Comparison of ENCODE assay signal across 7 mouse cellular contexts in genomic region chr2:29060135-29060597, GRCm38 (mm10). TPM values are rescaled to one million over a fixed set of nuclear protein-coding genes. Genes with fewer than 3 reads are reported as not detected.
DNase-seq lines count a peak whose midpoint lies in the region; ATAC-seq and TF ChIP-seq lines count a peak whose summit lies in the region.

TSS of gene Ttf1 (plus strand) at chr2:29060262.

- peak; percentile 86 for TF ChIP-seq POLR2A in small intestine, adult 2 months (IDR thresholded peaks at IDR 0.05; ENCODE audit: low read depth, low read length)

- no peaks in the 10 kb centered on the region for H3K4me1 ChIP-seq in intestine, postnatal 0 days (replicated peaks; ENCODE audit: control insufficient read depth, insufficient read depth, low read length)
- peaks cover 11% of the 10 kb centered on the region for H3K4me1 ChIP-seq in midbrain, embryonic 12.5 days
- no peaks in the 10 kb centered on the region for H3K4me1 ChIP-seq in small intestine, adult 2 months (ENCODE audit: control insufficient read depth, insufficient read depth, insufficient read length, low read length)

- H3K4me3 ChIP-seq in intestine, postnatal 0 days (ENCODE audit: low read depth, low read length), result peak within 1 kb of the TSS; percentile 82
- H3K4me3 ChIP-seq in midbrain, embryonic 12.5 days, result peak within 1 kb of the TSS; percentile 94
- H3K4me3 ChIP-seq in small intestine, adult 2 months (ENCODE audit: low read depth, low read length), result peak within 1 kb of the TSS; percentile 77

- peak within 1 kb of the TSS; percentile 94 for H3K27ac ChIP-seq in intestine, postnatal 0 days (ENCODE audit: low read depth, low read length)
- peak within 1 kb of the TSS; percentile 91 for H3K27ac ChIP-seq in midbrain, embryonic 12.5 days (replicated peaks)
- peak within 1 kb of the TSS; percentile 82 for H3K27ac ChIP-seq in small intestine, adult 2 months (ENCODE audit: insufficient read depth, low read depth, low read length)

- H3K9me3 ChIP-seq in intestine, postnatal 0 days (ENCODE audit: control insufficient read depth), result no peaks in the 10 kb centered on the region
- H3K9me3 ChIP-seq in midbrain, embryonic 12.5 days, result no peaks in the 10 kb centered on the region

- ATAC-seq in intestine, postnatal 0 days, result peak; percentile 95
- ATAC-seq in midbrain, embryonic 12.5 days (ENCODE audit: low FRiP score, low read depth), result peak; percentile 95

- peak; percentile 41 for TF ChIP-seq CTCF in intestine, postnatal 0 days (IDR thresholded peaks at IDR 0.05; ENCODE audit: low read depth)
- no peak for TF ChIP-seq CTCF in small intestine, adult 2 months (IDR thresholded peaks at IDR 0.05; ENCODE audit: extremely low read depth, insufficient read length, insufficient replicate concordance, low read depth, low read length)

- H3K27me3 ChIP-seq in intestine, postnatal 0 days (replicated peaks; ENCODE audit: control insufficient read depth, insufficient read depth, low read length), result no peaks in the 10 kb centered on the region
- H3K27me3 ChIP-seq in midbrain, embryonic 12.5 days, result peaks cover 20% of the 10 kb centered on the region
- H3K27me3 ChIP-seq in small intestine, adult 2 months (ENCODE audit: control insufficient read depth, insufficient read depth, low read length), result no peaks in the 10 kb centered on the region

- H3K36me3 ChIP-seq in intestine, postnatal 0 days (ENCODE audit: control insufficient read depth, insufficient read depth), result no peaks in the 10 kb centered on the region; the same call in 1 of the 2 replicates
- no peaks in the 10 kb centered on the region for H3K36me3 ChIP-seq in midbrain, embryonic 12.5 days
- no peaks in the 10 kb centered on the region for H3K36me3 ChIP-seq in small intestine, adult 2 months (ENCODE audit: control insufficient read depth, insufficient read depth, low read length)

- peak; percentile 90 for DNase-seq in adrenal gland, adult 2 months
- peak; percentile 88 for DNase-seq in embryo, embryonic 11.5 days (ENCODE audit: low read depth, low spot score)
- DNase-seq in gastrocnemius, postnatal 36 days, result peak; percentile 84
- DNase-seq in left cerebral cortex, postnatal 4 days, result peak; percentile 92

- under 1% methylated on average over 41 of the region's 41 CpGs for WGBS in intestine, postnatal 0 days
- WGBS in midbrain, embryonic 12.5 days, result under 1% methylated on average over 41 of the region's 41 CpGs
- under 1% methylated on average over 41 of the region's 41 CpGs for WGBS in small intestine, adult 2 months

- H3K9ac ChIP-seq in intestine, postnatal 0 days (ENCODE audit: low read depth, low read length), result peak within 1 kb of the TSS; percentile 49
- peak within 1 kb of the TSS; percentile 76 for H3K9ac ChIP-seq in midbrain, embryonic 12.5 days (replicated peaks)

- peak within 1 kb of the TSS; percentile 76 for H3K4me2 ChIP-seq in intestine, postnatal 0 days (replicated peaks; ENCODE audit: low read depth)
- peak within 1 kb of the TSS; percentile 85 for H3K4me2 ChIP-seq in midbrain, embryonic 12.5 days (replicated peaks)

- intact Hi-C loops in gastrocnemius, postnatal 36 days (cut with DNase I), result no loop called here
- intact Hi-C loops in left cerebral cortex, postnatal 4 days (cut with DNase I), result no loop called here

RNA-seq across cellular contexts. Expression of gene Ttf1, which starts in this region (rescaled TPM):
- total RNA-seq in adrenal gland, adult 2 months (2021), result 10 to 100 TPM in 1 of 2 experiments, 1 to 10 TPM in 1; 9.8 to 12.5 TPM
- 2.7 and 3.0 TPM in 2 replicates for polyA plus RNA-seq in adrenal gland, adult 2 months (2012; rRNA removed)
- 1 to 10 TPM; 3.8 to 4.6 TPM for total RNA-seq in gastrocnemius, postnatal 36 days (2021)
- 4.3 and 4.9 TPM in 2 replicates for polyA plus RNA-seq in intestine, postnatal 0 days (2015; fragmentation: Nextera tagmentation; extraction: Ambion mirVana)
- 10 to 100 TPM; 11.5 to 12.8 TPM for total RNA-seq in left cerebral cortex, postnatal 4 days (2021)
- 13.8 and 15.5 TPM in 2 replicates for polyA plus RNA-seq in midbrain, embryonic 12.5 days (2016; fragmentation: Nextera tagmentation; extraction: Ambion mirVana)
- 1.6 and 3.3 TPM in 2 replicates for polyA plus RNA-seq in small intestine, adult 2 months (2012; rRNA removed)

Comparison
In these comparisons a context has a peak if more than half of its experiments do, and no peak if none do; other contexts are left out.
1. Peak in every context shown above with its lines: DNase-seq, ATAC-seq, H3K4me3 ChIP-seq and H3K27ac ChIP-seq.